Mouse (Mus musculus) intestine, embryonic 14.5 days (tissue): ENCODE data around the gene Tbc1d23. TPM values are rescaled to one million over a fixed set of nuclear protein-coding genes. Genes with fewer than 3 reads are reported as not detected.
A peak's percentile ranks its signal among the peaks of the same experiment; 100 is the strongest.
"Not testable (repeated sequence)": the region's sequence is repeated elsewhere in the genome, so short reads cannot be mapped to it uniquely, and the experiment has no call there.

Experiments used
- ATAC-seq: fragments of 200-750 bp; cut with Nextera tagmentation; replicated peaks from 2 replicates; pipeline ENCODE4 v1.8.0; 2017; ENCODE audit warnings: low read depth, moderate number of reproducible peaks, moderate TSS enrichment, moderate library complexity; ENCODE audit not compliant: low FRiP score, low TSS enrichment
- DNase-seq: peaks from one replicate; pipeline ENCODE4 v3.0.0-alpha.2; 2018; ENCODE audit warnings: low spot score
- H3K27ac ChIP-seq: fragments of 300-500 bp; sonication (generic); 2 replicates; pipeline ENCODE4 v1.5.1; 2014; ENCODE audit warnings: low read depth, mild to moderate bottlenecking, control low read depth
- H3K27me3 ChIP-seq: fragments of 300-500 bp; sonication (generic); replicated peaks from 2 replicates; pipeline ENCODE4 v1.6.1; 2014; ENCODE audit warnings: low read length, control low read depth; ENCODE audit not compliant: control insufficient read depth, insufficient read depth
- H3K36me3 ChIP-seq: fragments of 300-500 bp; sonication (generic); 2 replicates; pipeline ENCODE4 v1.6.1; 2014; ENCODE audit warnings: low read length, control low read depth; ENCODE audit not compliant: control insufficient read depth, insufficient read depth
- H3K4me1 ChIP-seq: fragments of 300-500 bp; sonication (generic); replicated peaks from 2 replicates; pipeline ENCODE4 v1.6.1; 2014; ENCODE audit warnings: low read length, control low read depth, mixed read lengths; ENCODE audit not compliant: control insufficient read depth, insufficient read depth
- H3K4me2 ChIP-seq: fragments of 300-500 bp; sonication (generic); 2 replicates; pipeline ENCODE4 v1.6.1; 2014; ENCODE audit warnings: low read length
- H3K4me3 ChIP-seq: fragments of 300-500 bp; sonication (generic); 2 replicates; pipeline ENCODE4 v1.5.1; 2014; ENCODE audit warnings: low read depth, low read length, control low read depth, mixed read lengths
- H3K9ac ChIP-seq: fragments of 300-500 bp; sonication (generic); 2 replicates; pipeline ENCODE4 v1.6.1; 2014; ENCODE audit warnings: mild to moderate bottlenecking, low read length
- H3K9me3 ChIP-seq: fragments of 300-500 bp; sonication (generic); 2 replicates; pipeline ENCODE4 v1.6.1; 2016; ENCODE audit warnings: low read length, control low read depth; ENCODE audit not compliant: control insufficient read depth
- WGBS: fragments of 180-500 bp; shearing (Covaris S2); extraction: QIAGEN DNeasy Blood & Tissue Kit; methylation state at CpG from one replicate; pipeline ENCODE4 v1.1.7; 2014; 5-methylcytosine and 5-hydroxymethylcytosine counted together
- polyA plus RNA-seq: library from polyadenylated mRNA; unstranded; fragments of >200 nt; fragmentation: Nextera tagmentation; extraction: Ambion mirVana; gene quantifications from 2 replicates; pipeline ENCODE4 v1.2.1, GENCODE M21; 2014

Gene Tbc1d23
- polyA plus RNA-seq, 1 experiment from 2014 or later: 27.5 TPM

- H3K4me2 ChIP-seq: no peak overlapping the region
- no peak for ATAC-seq
- H3K4me1 ChIP-seq: no peaks in the 10 kb centered on the region
- WGBS: 66% methylated on average over 2 of the region's 2 CpGs
- H3K9me3 ChIP-seq: no peaks in the 10 kb centered on the region
- peaks cover 40% of the 10 kb centered on the region for H3K36me3 ChIP-seq
- H3K27me3 ChIP-seq: no peaks in the 10 kb centered on the region
- no peak for DNase-seq
- no peak overlapping the region for H3K4me3 ChIP-seq
- H3K9ac ChIP-seq: no peak overlapping the region
- no peak overlapping the region for H3K27ac ChIP-seq
Observed at GRCm38 (mm10) chr16:57175751-57176150, 55.6 kb downstream of the Tbc1d23 start.

- not testable (repeated sequence) for H3K27me3 ChIP-seq, H3K4me1 ChIP-seq, H3K9me3 ChIP-seq, H3K4me2 ChIP-seq, H3K4me3 ChIP-seq, H3K9ac ChIP-seq, DNase-seq, ATAC-seq, H3K27ac ChIP-seq
- peaks cover 41% of the 10 kb centered on the region for H3K36me3 ChIP-seq
Observed at GRCm38 (mm10) chr16:57174480-57174879, 56.8 kb downstream of the Tbc1d23 start.

- H3K4me2 ChIP-seq: no peak overlapping the region
- no peak overlapping the region for H3K9ac ChIP-seq
- DNase-seq: no peak
- 0 out of 2 replicates have a peak, but pooled peaks cover 5% of the 10 kb centered on the region for H3K4me1 ChIP-seq
- H3K36me3 ChIP-seq: peaks cover 31% of the 10 kb centered on the region
- no peak overlapping the region for H3K4me3 ChIP-seq
- no peak for ATAC-seq
- H3K27ac ChIP-seq: no peak overlapping the region
- no peaks in the 10 kb centered on the region for H3K9me3 ChIP-seq
- WGBS: 89% methylated on average over 6 of the region's 6 CpGs
- no peaks in the 10 kb centered on the region for H3K27me3 ChIP-seq
Observed at GRCm38 (mm10) chr16:57171570-57171969, 59.7 kb downstream of the Tbc1d23 start.

GRCm38 (mm10) chr16:57171161-57171560 lies 60.1 kb downstream of the Tbc1d23 start:
- no peak for ATAC-seq

GRCm38 (mm10) chr16:57168236-57168635 lies 63.1 kb downstream of the Tbc1d23 start:
- H3K9ac ChIP-seq: no peak overlapping the region
- H3K4me3 ChIP-seq: no peak overlapping the region
- no peaks in the 10 kb centered on the region for H3K27me3 ChIP-seq
- H3K4me1 ChIP-seq: 0 out of 2 replicates have a peak, but pooled peaks cover 10% of the 10 kb centered on the region
- H3K9me3 ChIP-seq: no peaks in the 10 kb centered on the region
- no peak overlapping the region for H3K4me2 ChIP-seq
- no peak for ATAC-seq
- no peak overlapping the region for H3K27ac ChIP-seq
- WGBS: 69% methylated on average over 4 of the region's 4 CpGs
- H3K36me3 ChIP-seq: peaks cover 39% of the 10 kb centered on the region
- DNase-seq: peak; percentile 48

More at GRCm38 (mm10) chr16:57171161-57171560, 60.1 kb downstream of the Tbc1d23 start:
- H3K27ac ChIP-seq: no peak overlapping the region
- H3K4me2 ChIP-seq: no peak overlapping the region
- no peaks in the 10 kb centered on the region for H3K27me3 ChIP-seq
- 0 out of 2 replicates have a peak, but pooled peaks cover 5% of the 10 kb centered on the region for H3K4me1 ChIP-seq
- no peaks in the 10 kb centered on the region for H3K9me3 ChIP-seq
- peaks cover 31% of the 10 kb centered on the region for H3K36me3 ChIP-seq
- H3K4me3 ChIP-seq: no peak overlapping the region
- DNase-seq: peak; percentile 35
- WGBS: 92% methylated on average over 8 of the region's 8 CpGs
- H3K9ac ChIP-seq: no peak overlapping the region

GRCm38 (mm10) chr16:57167514-57167912 lies 63.8 kb downstream of the Tbc1d23 start:
- Histone ChIP-seq H3K4me3 (peak overlapping the region; percentile 81), H3K9ac (peak overlapping the region; percentile 77; the same call in 1 of the 2 replicates)

GRCm38 (mm10) chr16:57166611-57167513 lies 64.4 kb downstream of the Tbc1d23 start, which contains the start of gene Nit2:
TSS of gene Nit2 (minus strand) at chr16:57167341.
- peak; percentile 98 for ATAC-seq
- H3K9me3 ChIP-seq: no peaks in the 10 kb centered on the region
- H3K4me1 ChIP-seq: 0 out of 2 replicates have a peak, but pooled peaks cover 10% of the 10 kb centered on the region
- peak within 1 kb of the TSS; percentile 89 for H3K27ac ChIP-seq
- H3K27me3 ChIP-seq: no peaks in the 10 kb centered on the region
- peak; percentile 99 for DNase-seq
- peak within 1 kb of the TSS; percentile 77 for H3K9ac ChIP-seq
- peak within 1 kb of the TSS; percentile 81 for H3K4me3 ChIP-seq
- H3K36me3 ChIP-seq: peaks cover 42% of the 10 kb centered on the region
- H3K4me2 ChIP-seq: peak within 1 kb of the TSS; percentile 63
- under 1% methylated on average over 58 of the region's 58 CpGs for WGBS

More at GRCm38 (mm10) chr16:57167514-57167912, 63.8 kb downstream of the Tbc1d23 start:
- peak overlapping the region; percentile 63 for H3K4me2 ChIP-seq
- no peaks in the 10 kb centered on the region for H3K9me3 ChIP-seq
- H3K27me3 ChIP-seq: no peaks in the 10 kb centered on the region
- peaks cover 40% of the 10 kb centered on the region for H3K36me3 ChIP-seq
- DNase-seq (no peak), ATAC-seq (no peak; the same call in 1 of the 2 replicates)
- no peak overlapping the region for H3K27ac ChIP-seq
- H3K4me1 ChIP-seq: 0 out of 2 replicates have a peak, but pooled peaks cover 10% of the 10 kb centered on the region
- 22% methylated on average over 5 of the region's 5 CpGs for WGBS

GRCm38 (mm10) chr16:57166086-57166485 lies 65.2 kb downstream of the Tbc1d23 start:
- H3K9me3 ChIP-seq: no peaks in the 10 kb centered on the region
- WGBS: 84% methylated on average over 6 of the region's 6 CpGs
- peak overlapping the region; percentile 63 for H3K4me2 ChIP-seq
- H3K4me3 ChIP-seq: peak overlapping the region; percentile 81
- peaks cover 43% of the 10 kb centered on the region for H3K36me3 ChIP-seq
- H3K9ac ChIP-seq: no peak overlapping the region
- H3K27ac ChIP-seq: peak overlapping the region; percentile 89
- no peak for DNase-seq
- ATAC-seq: no peak
- H3K27me3 ChIP-seq: no peaks in the 10 kb centered on the region
- H3K4me1 ChIP-seq: 0 out of 2 replicates have a peak, but pooled peaks cover 10% of the 10 kb centered on the region
